Mouse (Mus musculus) small intestine, adult 2 months (tissue): Measurements from ENCODE around the gene Mpeg1.

ENCODE experiments used
- CTCF ChIP-seq: fragments of 200-500 bp; IDR thresholded peaks from 2 replicates; pipeline ENCODE4 v1.5.1; 2012; ENCODE audit warnings: low read depth, mild to moderate bottlenecking, control low read depth, inconsistent platforms, low read length, moderate library complexity, mixed read lengths; ENCODE audit not compliant: insufficient replicate concordance, insufficient read length; ENCODE audit errors: extremely low read depth
- POLR2A ChIP-seq: fragments of 200-500 bp; IDR thresholded peaks from 2 replicates; pipeline ENCODE4 v1.6.1; 2012; ENCODE audit warnings: low read depth, mild to moderate bottlenecking, control low read depth, inconsistent platforms, low read length, moderate library complexity

DNA sequence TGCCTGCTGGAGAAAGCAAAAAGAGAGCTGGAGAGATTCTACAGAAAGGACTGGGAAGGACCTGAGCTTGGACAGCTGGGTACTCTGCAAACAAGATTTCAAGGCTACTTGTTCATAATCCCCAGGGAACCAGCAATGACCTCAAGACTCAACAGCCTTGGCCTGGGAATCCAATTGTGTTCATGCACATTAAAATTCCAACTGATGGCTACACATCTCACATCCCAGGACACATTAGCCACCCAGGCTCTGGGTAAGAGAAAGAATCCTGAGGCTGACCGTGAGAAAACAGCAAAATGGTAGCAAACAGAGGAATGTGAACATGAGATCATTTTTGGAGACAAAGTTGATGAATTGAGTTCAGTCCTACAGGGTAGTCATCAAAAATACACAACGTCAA lies 35.7 kb downstream of the Mpeg1 start:
- TF ChIP-seq CTCF = no peak
- no peak for TF ChIP-seq POLR2A
